Mouse (Mus musculus): ENCODE measurements around the gene Wdr61. TPM values are rescaled to one million over a fixed set of nuclear protein-coding genes. Genes with fewer than 3 reads are reported as not detected.

Wdr61 gene
- polyA plus RNA-seq (2015; fragmentation: Nextera tagmentation; extraction: Ambion mirVana), result 150 and 151 TPM in 2 replicates

DNA sequence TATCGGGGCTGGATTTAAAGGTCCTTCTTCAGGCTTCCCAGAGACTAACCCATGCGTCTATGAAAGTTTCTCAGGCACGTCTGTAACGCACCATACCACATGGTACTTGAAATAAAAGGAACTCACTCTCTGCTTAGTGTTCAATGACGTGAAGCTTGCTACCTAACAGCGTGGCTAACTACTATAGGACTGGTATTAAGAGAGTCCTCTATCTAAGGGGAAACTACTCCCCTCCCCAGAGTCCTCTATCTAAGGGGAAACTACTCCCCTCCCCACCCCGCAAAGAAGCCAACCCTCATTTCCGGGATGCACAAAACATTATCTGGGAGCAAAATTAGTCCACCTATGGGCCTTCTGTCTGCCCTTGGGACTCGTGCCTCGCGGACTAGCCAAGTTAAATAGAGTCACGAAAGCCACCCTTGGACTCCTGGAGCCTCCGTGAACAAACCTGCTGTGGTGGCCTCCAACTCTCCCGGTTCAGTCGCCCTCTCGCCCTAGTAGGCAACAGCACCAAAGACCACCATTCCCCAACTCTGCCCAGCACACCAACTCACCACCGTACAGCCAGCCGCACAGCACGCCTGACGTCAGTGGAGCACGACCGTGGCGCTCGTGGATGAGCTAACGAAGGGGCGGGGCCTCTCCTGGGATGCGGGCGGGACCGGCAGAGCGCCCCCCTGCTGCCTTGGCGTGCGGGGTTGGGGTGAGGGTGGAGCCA is at the start of gene Wdr61:
Gene Wdr61 (minus strand): TSS at position 599 of the 718 bp plus-strand sequence.
- no peaks in the 10 kb centered on the region for H3K9me3 ChIP-seq
- peaks cover 18% of the 10 kb centered on the region for H3K4me1 ChIP-seq
- 1% methylated on average over 32 of the region's 32 CpGs for WGBS
- H3K27ac ChIP-seq, result peak within 1 kb of the TSS; percentile 80
- peak within 1 kb of the TSS; percentile 64 for H3K4me2 ChIP-seq
- peak within 1 kb of the TSS; percentile 86 for H3K4me3 ChIP-seq
- peaks cover 9% of the 10 kb centered on the region for H3K36me3 ChIP-seq
- H3K9ac ChIP-seq, result peak within 1 kb of the TSS; percentile 76
- ATAC-seq (ENCODE audit: insufficient number of reproducible peaks, low FRiP score, low TSS enrichment, low read depth), result peak; percentile 98
- H3K27me3 ChIP-seq, result no peaks in the 10 kb centered on the region

DNA sequence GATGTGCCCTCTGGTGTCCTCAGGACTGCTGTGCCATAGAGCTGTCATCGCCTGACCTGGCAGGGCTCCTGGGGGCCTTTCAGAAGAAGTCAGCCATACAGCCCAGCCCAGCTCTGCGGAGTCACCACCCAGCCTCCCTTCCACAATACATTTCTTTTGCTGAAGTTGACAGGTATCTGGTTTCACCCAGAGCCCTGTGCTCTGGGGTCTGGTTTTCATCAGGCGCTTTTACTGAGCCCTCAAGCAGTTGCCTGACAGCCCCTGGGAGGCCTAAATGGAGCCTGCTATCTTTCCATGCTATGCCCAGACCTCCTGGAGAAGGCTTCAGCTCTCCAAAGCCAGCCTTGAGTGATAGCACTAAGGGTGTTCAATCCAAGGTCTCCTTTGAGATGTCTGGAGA is 49.7 kb upstream of the Wdr61 start:
- no peaks in the 10 kb centered on the region for H3K36me3 ChIP-seq
- 11% methylated on average over 3 of the region's 3 CpGs for WGBS
- H3K9me3 ChIP-seq, result no peaks in the 10 kb centered on the region
- ATAC-seq (ENCODE audit: insufficient number of reproducible peaks, low FRiP score, low TSS enrichment, low read depth), result no peak
- H3K27ac ChIP-seq, result peak overlapping the region; percentile 48
- no peak overlapping the region for H3K9ac ChIP-seq
- peaks cover 64% of the 10 kb centered on the region for H3K4me1 ChIP-seq
- no peaks in the 10 kb centered on the region for H3K27me3 ChIP-seq
- H3K4me3 ChIP-seq, result no peak overlapping the region
- H3K4me2 ChIP-seq, result no peak overlapping the region

DNA sequence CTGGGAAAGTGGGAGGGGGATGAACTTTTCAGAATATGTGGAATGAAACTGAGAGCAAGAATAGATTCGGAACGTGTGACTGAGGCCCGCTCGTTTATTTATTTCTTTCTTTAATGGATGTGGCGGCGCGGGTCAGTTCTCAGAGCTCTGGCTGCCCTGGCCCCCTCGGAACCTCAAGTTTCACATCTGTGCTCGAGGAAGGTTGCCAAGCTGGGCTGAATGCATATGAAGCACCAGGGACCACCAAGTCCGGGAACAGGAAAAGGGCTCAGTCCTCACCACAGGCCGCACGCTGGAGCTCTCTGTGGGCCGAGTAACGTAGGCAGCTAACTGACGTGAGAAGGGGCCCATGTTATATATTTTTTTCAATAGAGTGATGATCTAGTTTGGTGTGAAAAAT is 48.2 kb upstream of the Wdr61 start:
- ATAC-seq (ENCODE audit: insufficient number of reproducible peaks, low FRiP score, low TSS enrichment, low read depth), result 0 out of 2 replicates have a peak, but pooled peaks have one; percentile 48
- H3K27me3 ChIP-seq, result no peaks in the 10 kb centered on the region
- H3K4me1 ChIP-seq, result peaks cover 57% of the 10 kb centered on the region
- 17% methylated on average over 15 of the region's 15 CpGs for WGBS
- no peaks in the 10 kb centered on the region for H3K36me3 ChIP-seq
- no peak overlapping the region for H3K9ac ChIP-seq
- H3K9me3 ChIP-seq, result no peaks in the 10 kb centered on the region
- no peak overlapping the region for H3K4me3 ChIP-seq
- H3K4me2 ChIP-seq, result no peak overlapping the region
- H3K27ac ChIP-seq, result peak overlapping the region; percentile 85

DNA sequence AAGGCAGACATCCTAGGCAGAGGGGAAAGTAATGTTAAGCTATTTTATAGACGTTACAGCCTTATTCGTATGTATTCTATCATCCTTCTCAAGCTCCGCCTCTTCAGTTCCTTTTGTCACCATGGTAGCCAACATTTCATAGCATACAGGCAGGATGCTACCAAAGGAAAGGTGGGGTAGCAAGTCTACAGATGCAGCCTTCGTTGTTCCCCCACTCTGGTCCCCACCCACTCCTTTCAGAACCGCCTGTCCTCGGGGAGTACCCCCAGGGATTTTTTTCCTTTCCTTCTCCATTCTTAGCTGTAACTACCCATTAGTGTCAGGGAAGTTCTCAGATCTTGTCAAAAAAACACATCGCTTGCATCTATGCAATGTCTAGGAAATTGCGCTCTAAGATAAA is 45.0 kb upstream of the Wdr61 start:
- no peak overlapping the region for H3K4me2 ChIP-seq
- no peaks in the 10 kb centered on the region for H3K36me3 ChIP-seq
- H3K4me1 ChIP-seq, result peaks cover 29% of the 10 kb centered on the region
- no peak for ATAC-seq (ENCODE audit: insufficient number of reproducible peaks, low FRiP score, low TSS enrichment, low read depth)
- H3K9ac ChIP-seq, result no peak overlapping the region
- no peak overlapping the region for H3K27ac ChIP-seq
- no peak overlapping the region for H3K4me3 ChIP-seq
- 74% methylated on average over 8 of the region's 8 CpGs for WGBS
- H3K9me3 ChIP-seq, result no peaks in the 10 kb centered on the region
- no peaks in the 10 kb centered on the region for H3K27me3 ChIP-seq

DNA sequence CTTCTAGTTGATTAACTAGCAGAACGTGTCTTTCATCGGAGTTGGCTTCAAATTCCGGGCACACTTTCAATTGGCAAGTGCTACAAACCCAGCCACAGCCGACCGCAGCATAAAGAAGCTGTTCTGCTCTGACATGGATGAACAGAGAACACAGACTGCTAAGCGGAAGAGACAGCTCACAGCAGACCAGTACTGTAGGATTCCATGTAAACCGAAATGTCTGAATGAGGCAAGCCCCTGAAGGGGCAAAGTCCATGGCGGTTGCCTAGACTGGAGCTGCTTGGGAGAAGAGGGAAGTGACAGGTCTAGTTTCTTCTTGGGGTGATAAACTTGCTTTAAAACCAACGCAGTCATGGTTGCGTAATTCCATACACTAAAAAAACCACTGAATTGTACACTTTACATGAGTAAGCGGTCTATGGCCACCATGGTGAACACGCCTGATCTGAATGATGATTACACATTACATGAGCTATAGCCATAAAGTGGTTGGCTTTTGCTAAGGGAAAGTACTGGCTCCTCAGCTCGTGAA is 42.2 kb upstream of the Wdr61 start:
- Histone ChIP-seq H3K4me2 (no peak overlapping the region), H3K27me3 (no peaks in the 10 kb centered on the region), H3K9me3 (no peaks in the 10 kb centered on the region), H3K4me1 (peaks cover 9% of the 10 kb centered on the region), H3K9ac (no peak overlapping the region), H3K27ac (no peak overlapping the region), H3K36me3 (no peaks in the 10 kb centered on the region), H3K4me3 (no peak overlapping the region)
- 77% methylated on average over 13 of the region's 13 CpGs for WGBS
- no peak for ATAC-seq (ENCODE audit: insufficient number of reproducible peaks, low FRiP score, low TSS enrichment, low read depth)

DNA sequence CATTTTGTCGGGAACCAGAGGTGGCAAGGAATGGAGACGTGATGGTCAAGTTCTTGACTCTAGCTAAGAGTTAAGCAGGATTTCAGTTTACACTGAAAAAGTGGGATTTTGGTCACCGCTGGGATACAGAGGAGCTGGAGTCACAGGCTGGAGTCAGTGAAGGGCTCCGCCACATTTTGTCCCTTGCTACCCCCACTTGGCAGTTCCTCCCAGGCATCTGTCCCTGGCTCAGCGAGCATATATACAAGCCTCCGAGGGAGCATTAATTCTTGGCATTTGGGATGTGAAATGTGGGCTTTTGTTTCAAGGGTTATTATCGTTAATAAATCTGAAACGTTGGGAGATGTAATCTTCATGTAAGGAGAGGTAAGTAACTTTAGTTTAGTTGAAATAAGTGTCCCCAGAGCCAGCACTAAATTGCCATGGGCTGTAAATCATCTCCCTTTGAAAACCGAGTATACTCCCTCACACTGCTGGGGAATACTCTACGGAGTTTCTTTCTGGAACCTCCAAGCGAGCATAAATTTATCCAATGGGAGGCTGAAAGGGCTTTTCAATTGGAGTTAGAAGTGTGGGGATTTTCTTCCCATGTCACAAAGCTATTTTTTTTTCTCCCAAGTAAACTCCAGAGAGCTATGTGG is 35.9 kb upstream of the Wdr61 start:
- no peak overlapping the region for H3K9ac ChIP-seq
- H3K4me2 ChIP-seq, result 0 out of 2 replicates have a peak overlapping the region, but pooled peaks have one; percentile 1
- no peak for ATAC-seq (ENCODE audit: insufficient number of reproducible peaks, low FRiP score, low TSS enrichment, low read depth)
- H3K4me1 ChIP-seq, result peaks cover 15% of the 10 kb centered on the region
- peaks cover 10% of the 10 kb centered on the region for H3K27me3 ChIP-seq
- no peak overlapping the region for H3K27ac ChIP-seq
- no peaks in the 10 kb centered on the region for H3K9me3 ChIP-seq
- H3K4me3 ChIP-seq, result no peak overlapping the region
- H3K36me3 ChIP-seq, result 0 out of 2 replicates have a peak, but pooled peaks cover 3% of the 10 kb centered on the region
- WGBS, result 26% methylated on average over 11 of the region's 11 CpGs

DNA sequence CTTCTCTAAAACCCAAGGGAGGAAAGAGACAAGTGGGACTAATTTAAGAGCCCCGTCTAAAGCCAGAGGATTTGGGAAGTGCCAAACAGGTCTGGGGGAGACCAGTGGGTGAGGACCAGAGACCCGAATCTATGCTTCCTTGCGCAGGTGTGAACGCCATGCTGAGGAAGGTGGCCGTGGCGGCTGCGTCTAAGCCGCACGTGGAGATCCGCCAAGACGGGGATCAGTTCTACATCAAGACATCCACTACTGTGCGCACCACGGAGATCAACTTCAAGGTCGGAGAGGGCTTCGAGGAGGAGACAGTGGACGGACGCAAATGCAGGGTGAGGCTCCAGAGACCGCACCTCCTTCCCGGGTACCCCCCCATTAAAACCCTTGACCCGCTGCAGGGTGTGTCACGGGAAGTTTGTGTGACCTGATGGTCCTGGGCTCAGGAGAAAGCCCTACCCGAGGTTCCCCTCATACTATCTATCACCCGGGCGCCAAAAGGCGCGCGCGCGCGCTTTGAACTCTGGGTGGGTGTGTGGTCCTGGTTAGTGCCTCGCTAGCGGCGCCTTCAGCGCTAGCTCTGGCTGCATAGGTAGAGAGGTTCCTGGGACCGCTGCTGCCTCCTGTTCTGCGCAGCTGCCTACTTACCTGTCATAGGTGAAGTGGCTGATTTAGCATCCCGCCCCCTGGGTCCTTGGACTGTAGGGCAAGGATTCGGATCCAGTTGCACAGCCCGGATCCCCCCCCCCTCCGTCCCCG is 31.2 kb upstream of the Wdr61 start:
- H3K9ac ChIP-seq, result peak overlapping the region; percentile 48
- H3K27ac ChIP-seq, result 0 out of 2 replicates have a peak overlapping the region, but pooled peaks have one; percentile 54
- H3K4me2 ChIP-seq, result peak overlapping the region; percentile 88
- peaks cover 36% of the 10 kb centered on the region for H3K27me3 ChIP-seq
- ATAC-seq (ENCODE audit: insufficient number of reproducible peaks, low FRiP score, low TSS enrichment, low read depth), result no peak
- H3K4me3 ChIP-seq, result peak overlapping the region; percentile 53
- H3K36me3 ChIP-seq, result 0 out of 2 replicates have a peak, but pooled peaks cover 3% of the 10 kb centered on the region
- H3K4me1 ChIP-seq, result peaks cover 23% of the 10 kb centered on the region
- under 1% methylated on average over 41 of the region's 41 CpGs for WGBS
- H3K9me3 ChIP-seq, result no peaks in the 10 kb centered on the region

DNA sequence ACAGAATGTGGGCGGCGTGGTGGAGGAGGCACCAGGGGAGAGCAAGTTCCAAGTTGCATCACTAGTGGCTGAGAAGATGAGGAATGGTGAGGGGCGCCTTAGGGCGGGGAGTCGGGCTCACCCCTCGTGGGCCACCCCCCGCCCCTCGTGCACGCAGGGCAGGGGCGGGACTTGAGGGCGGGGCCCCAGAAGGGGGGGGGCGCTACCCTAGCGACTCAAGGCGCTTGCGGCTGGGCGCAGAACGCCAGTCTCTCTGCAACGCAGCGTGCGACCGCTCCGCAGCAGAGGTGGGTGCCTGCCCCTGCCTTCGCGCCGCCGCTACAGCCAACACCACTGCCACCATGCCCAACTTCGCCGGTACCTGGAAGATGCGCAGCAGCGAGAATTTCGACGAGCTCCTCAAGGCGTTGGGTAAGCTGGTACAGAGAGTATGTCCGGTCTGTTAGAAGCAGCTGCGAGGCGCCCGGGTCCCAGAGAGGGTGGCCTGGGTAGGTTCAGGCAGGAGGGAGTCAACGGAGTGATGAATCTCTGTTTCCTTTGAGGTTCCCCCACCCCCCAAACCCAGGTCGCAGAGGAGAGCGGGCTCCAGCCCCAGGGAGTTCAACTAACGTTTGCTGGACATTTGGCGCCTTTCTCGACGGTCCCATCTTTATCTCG is 30.4 kb upstream of the Wdr61 start, which contains the start of gene Crabp1:
Gene Crabp1 (plus strand): TSS at position 188 of the 657 bp plus-strand sequence.
- Histone ChIP-seq H3K36me3 (0 out of 2 replicates have a peak, but pooled peaks cover 3% of the 10 kb centered on the region), H3K27me3 (peaks cover 36% of the 10 kb centered on the region)
- WGBS, result 1% methylated on average over 45 of the region's 45 CpGs

DNA sequence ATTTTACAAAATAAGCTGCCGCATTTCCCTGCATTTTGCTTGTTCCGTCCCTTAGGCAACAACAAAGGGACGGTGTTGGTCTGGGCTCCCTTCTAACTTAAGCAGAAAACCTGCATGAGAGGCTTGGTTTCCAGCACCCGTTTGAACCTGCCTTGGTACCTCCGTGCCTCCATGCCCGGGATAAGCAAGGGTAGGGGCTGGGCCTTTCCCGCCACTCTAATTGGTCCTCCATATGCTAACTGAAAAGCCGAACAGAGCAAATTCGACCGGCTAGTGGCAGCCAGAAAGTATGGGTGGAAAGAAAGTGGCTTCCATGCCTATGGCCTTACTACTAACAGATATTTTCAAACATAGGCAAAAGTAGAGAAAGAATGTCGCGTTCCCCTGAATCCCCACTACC is 29.8 kb upstream of the Wdr61 start:
- Histone ChIP-seq H3K36me3 (0 out of 2 replicates have a peak, but pooled peaks cover 3% of the 10 kb centered on the region), H3K9ac (no peak overlapping the region), H3K4me1 (peaks cover 17% of the 10 kb centered on the region), H3K4me3 (peak overlapping the region; percentile 53), H3K27me3 (peaks cover 36% of the 10 kb centered on the region), H3K27ac (no peak overlapping the region), H3K4me2 (peak overlapping the region; percentile 88), H3K9me3 (no peaks in the 10 kb centered on the region)
- ATAC-seq (ENCODE audit: insufficient number of reproducible peaks, low FRiP score, low TSS enrichment, low read depth), result no peak
- WGBS, result 23% methylated on average over 12 of the region's 12 CpGs

More for the DNA sequence above, 30.4 kb upstream of the Wdr61 start, which contains the start of gene Crabp1:
- Histone ChIP-seq H3K9me3 (no peaks in the 10 kb centered on the region), H3K27ac (peak within 1 kb of the TSS; percentile 54; the same call in 1 of the 2 replicates), H3K4me2 (peak within 1 kb of the TSS; percentile 88), H3K4me3 (peak within 1 kb of the TSS; percentile 53), H3K9ac (peak within 1 kb of the TSS; percentile 48), H3K4me1 (peaks cover 18% of the 10 kb centered on the region)
- ATAC-seq (ENCODE audit: insufficient number of reproducible peaks, low FRiP score, low TSS enrichment, low read depth), result peak; percentile 75

DNA sequence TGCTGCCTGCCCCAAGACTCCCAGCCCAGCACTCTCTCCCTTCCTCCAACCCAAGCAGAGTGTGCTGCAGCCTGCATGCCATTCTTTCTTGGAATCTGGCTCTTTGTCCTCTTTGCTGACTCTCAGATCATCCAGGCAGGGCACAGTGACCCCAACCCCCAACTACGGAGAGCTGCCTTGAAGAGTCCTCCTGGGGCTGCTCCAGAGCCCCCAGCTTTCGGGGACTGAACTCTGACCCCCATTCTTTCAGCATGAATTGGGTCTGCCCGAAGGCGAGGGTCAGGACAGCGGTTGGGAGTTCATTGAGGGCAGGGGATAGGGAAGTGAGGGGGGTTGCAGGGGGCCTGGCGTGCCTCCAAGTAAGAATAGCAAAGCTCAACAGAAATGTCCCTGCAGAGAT is 25.3 kb upstream of the Wdr61 start:
- 44% methylated on average over 6 of the region's 6 CpGs for WGBS
- H3K4me3 ChIP-seq, result no peak overlapping the region
- H3K27me3 ChIP-seq, result peaks cover 19% of the 10 kb centered on the region
- H3K9ac ChIP-seq, result no peak overlapping the region
- peaks cover 4% of the 10 kb centered on the region for H3K4me1 ChIP-seq
- no peaks in the 10 kb centered on the region for H3K9me3 ChIP-seq
- no peak overlapping the region for H3K4me2 ChIP-seq
- H3K36me3 ChIP-seq, result no peaks in the 10 kb centered on the region
- no peak for ATAC-seq (ENCODE audit: insufficient number of reproducible peaks, low FRiP score, low TSS enrichment, low read depth)
- no peak overlapping the region for H3K27ac ChIP-seq

DNA sequence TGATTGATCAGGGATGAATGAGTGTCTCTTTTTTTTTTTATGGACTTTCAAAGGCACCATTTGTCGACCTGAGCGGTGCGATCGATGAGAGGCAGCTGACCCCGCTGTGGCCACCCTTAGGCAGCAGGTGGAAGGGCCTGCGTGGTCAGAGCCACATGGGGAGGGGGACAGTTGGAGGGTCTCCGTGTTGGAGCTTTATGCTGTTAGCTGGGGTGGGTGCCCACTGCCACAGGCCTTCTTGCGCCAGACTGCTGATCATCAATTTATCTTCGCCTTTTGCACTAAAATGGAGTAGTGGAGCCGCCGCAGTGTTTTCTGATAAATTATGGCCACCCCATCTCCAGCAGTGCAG is 18.6 kb upstream of the Wdr61 start:
- no peak overlapping the region for H3K9ac ChIP-seq
- no peak overlapping the region for H3K4me2 ChIP-seq
- ATAC-seq (ENCODE audit: insufficient number of reproducible peaks, low FRiP score, low TSS enrichment, low read depth), result no peak
- H3K27ac ChIP-seq, result no peak overlapping the region
- WGBS, result 44% methylated on average over 11 of the region's 11 CpGs
- H3K9me3 ChIP-seq, result no peaks in the 10 kb centered on the region
- no peaks in the 10 kb centered on the region for H3K36me3 ChIP-seq
- no peak overlapping the region for H3K4me3 ChIP-seq
- H3K27me3 ChIP-seq, result peaks cover 13% of the 10 kb centered on the region; the same call in 1 of the 2 replicates
- H3K4me1 ChIP-seq, result peaks cover 5% of the 10 kb centered on the region
